Mouse (Mus musculus): ENCODE measurements at regions not wholly inside any gene's neighbourhood (a gene's known extent, or its start where the extent isn't known, plus 50 kb on each side); places are given as distances from the start of the nearest gene placed in this dataset.

- no peaks in the 10 kb centered on the region for H3K36me3 ChIP-seq (ENCODE audit: control insufficient read depth, insufficient read depth, low read length)
- 96% methylated on average over 6 of the region's 6 CpGs for WGBS
- H3K4me3 ChIP-seq (ENCODE audit: low read depth, low read length), result no peak overlapping the region
- no peak for ATAC-seq
- H3K4me1 ChIP-seq (ENCODE audit: control insufficient read depth, insufficient read depth, low read length), result no peaks in the 10 kb centered on the region
- no peak overlapping the region for H3K9ac ChIP-seq (ENCODE audit: low read length)
- no peaks in the 10 kb centered on the region for H3K9me3 ChIP-seq (replicated peaks; ENCODE audit: control insufficient read depth, low read length)
- H3K27ac ChIP-seq (ENCODE audit: low read depth, low read length), result no peak overlapping the region
- H3K4me2 ChIP-seq (ENCODE audit: low read length), result no peak overlapping the region
- no peak for DNase-seq (ENCODE audit: low spot score)
- H3K27me3 ChIP-seq (replicated peaks; ENCODE audit: control insufficient read depth, insufficient read depth, low read length), result no peaks in the 10 kb centered on the region
Observed at GRCm38 (mm10) chr9:79028234-79028633, 412.9 kb downstream of the Cd109 start.

DNA sequence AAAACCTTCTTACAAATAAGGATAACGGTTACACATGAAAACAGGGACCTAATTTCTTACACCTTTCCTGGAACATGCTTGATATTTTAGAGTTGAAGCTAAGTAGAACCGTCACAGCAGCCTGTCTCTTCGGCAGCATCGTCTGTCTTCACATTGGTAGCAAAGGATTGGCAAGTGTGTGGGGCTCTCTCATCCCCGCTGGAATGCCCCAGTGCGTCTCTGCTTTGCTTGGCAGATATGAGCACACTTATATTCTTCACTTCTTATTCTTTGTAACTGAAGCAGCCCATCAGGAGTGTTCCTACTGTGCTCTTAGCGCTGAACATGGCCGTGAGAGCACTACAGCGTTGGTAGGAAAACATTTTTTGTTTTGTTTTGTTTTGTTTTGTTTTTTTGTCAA is 414.1 kb downstream of the Cd109 start:
- Histone ChIP-seq H3K27ac (ENCODE audit: low read depth, low read length) (no peak overlapping the region), H3K9ac (ENCODE audit: low read length) (no peak overlapping the region), H3K9me3 (replicated peaks; ENCODE audit: control insufficient read depth, low read length) (no peaks in the 10 kb centered on the region), H3K4me1 (ENCODE audit: control insufficient read depth, insufficient read depth, low read length) (no peaks in the 10 kb centered on the region), H3K27me3 (replicated peaks; ENCODE audit: control insufficient read depth, insufficient read depth, low read length) (no peaks in the 10 kb centered on the region), H3K36me3 (ENCODE audit: control insufficient read depth, insufficient read depth, low read length) (no peaks in the 10 kb centered on the region), H3K4me2 (ENCODE audit: low read length) (no peak overlapping the region), H3K4me3 (ENCODE audit: low read depth, low read length) (no peak overlapping the region)
- WGBS, result 80% methylated on average over 9 of the region's 9 CpGs
- no peak for DNase-seq (ENCODE audit: low spot score)
- ATAC-seq, result no peak

- Histone ChIP-seq H3K4me1 (ENCODE audit: control insufficient read depth, insufficient read depth, low read length) (no peaks in the 10 kb centered on the region), H3K9ac (ENCODE audit: low read length) (no peak overlapping the region), H3K4me3 (ENCODE audit: low read depth, low read length) (no peak overlapping the region), H3K36me3 (ENCODE audit: control insufficient read depth, insufficient read depth, low read length) (no peaks in the 10 kb centered on the region), H3K9me3 (replicated peaks; ENCODE audit: control insufficient read depth, low read length) (no peaks in the 10 kb centered on the region), H3K27ac (ENCODE audit: low read depth, low read length) (no peak overlapping the region), H3K27me3 (replicated peaks; ENCODE audit: control insufficient read depth, insufficient read depth, low read length) (no peaks in the 10 kb centered on the region), H3K4me2 (ENCODE audit: low read length) (no peak overlapping the region)
- DNase-seq (ENCODE audit: low spot score) (no peak), ATAC-seq (no peak)
- 74% methylated on average over 2 of the region's 2 CpGs for WGBS
Observed at GRCm38 (mm10) chr9:79035677-79036076, 420.3 kb downstream of the Cd109 start.

- no peak overlapping the region for H3K4me3 ChIP-seq (ENCODE audit: low read depth, low read length)
- 84% methylated on average over 1 of the region's 1 CpGs for WGBS
- no peak overlapping the region for H3K4me2 ChIP-seq (ENCODE audit: low read length)
- no peak for ATAC-seq
- DNase-seq (ENCODE audit: low spot score), result no peak
- no peaks in the 10 kb centered on the region for H3K27me3 ChIP-seq (replicated peaks; ENCODE audit: control insufficient read depth, insufficient read depth, low read length)
- no peak overlapping the region for H3K27ac ChIP-seq (ENCODE audit: low read depth, low read length)
- no peaks in the 10 kb centered on the region for H3K36me3 ChIP-seq (ENCODE audit: control insufficient read depth, insufficient read depth, low read length)
- no peaks in the 10 kb centered on the region for H3K4me1 ChIP-seq (ENCODE audit: control insufficient read depth, insufficient read depth, low read length)
- H3K9ac ChIP-seq (ENCODE audit: low read length), result no peak overlapping the region
- no peaks in the 10 kb centered on the region for H3K9me3 ChIP-seq (replicated peaks; ENCODE audit: control insufficient read depth, low read length)
Observed at GRCm38 (mm10) chr9:79037054-79037453, 421.7 kb downstream of the Cd109 start.

DNA sequence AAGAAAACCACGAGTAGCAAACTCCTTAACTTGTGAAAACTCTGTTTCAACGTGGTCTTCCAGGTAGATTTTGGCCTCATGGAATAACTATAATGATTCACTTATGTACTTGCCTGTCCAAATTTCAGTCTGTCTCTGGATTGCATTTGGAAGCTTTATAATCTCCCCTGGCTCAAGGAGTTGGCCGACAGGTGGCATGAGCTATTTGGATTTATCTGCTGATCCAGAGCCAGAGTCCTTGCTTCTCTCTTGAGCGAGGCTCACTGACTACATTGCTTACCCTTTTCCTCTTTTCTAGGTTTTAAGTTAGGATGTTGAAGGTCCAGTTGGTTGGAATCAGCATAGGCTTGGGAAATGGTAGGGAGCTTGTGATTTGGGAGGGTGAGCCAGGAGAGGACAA is 423.6 kb downstream of the Cd109 start:
- Histone ChIP-seq H3K4me2 (ENCODE audit: low read length) (no peak overlapping the region), H3K9me3 (replicated peaks; ENCODE audit: control insufficient read depth, low read length) (no peaks in the 10 kb centered on the region), H3K9ac (ENCODE audit: low read length) (no peak overlapping the region), H3K27me3 (replicated peaks; ENCODE audit: control insufficient read depth, insufficient read depth, low read length) (no peaks in the 10 kb centered on the region), H3K36me3 (ENCODE audit: control insufficient read depth, insufficient read depth, low read length) (no peaks in the 10 kb centered on the region), H3K4me1 (ENCODE audit: control insufficient read depth, insufficient read depth, low read length) (no peaks in the 10 kb centered on the region), H3K27ac (ENCODE audit: low read depth, low read length) (no peak overlapping the region), H3K4me3 (ENCODE audit: low read depth, low read length) (no peak overlapping the region)
- ATAC-seq, result no peak
- WGBS, result 88% methylated on average over 4 of the region's 4 CpGs
- no peak for DNase-seq (ENCODE audit: low spot score)

DNA sequence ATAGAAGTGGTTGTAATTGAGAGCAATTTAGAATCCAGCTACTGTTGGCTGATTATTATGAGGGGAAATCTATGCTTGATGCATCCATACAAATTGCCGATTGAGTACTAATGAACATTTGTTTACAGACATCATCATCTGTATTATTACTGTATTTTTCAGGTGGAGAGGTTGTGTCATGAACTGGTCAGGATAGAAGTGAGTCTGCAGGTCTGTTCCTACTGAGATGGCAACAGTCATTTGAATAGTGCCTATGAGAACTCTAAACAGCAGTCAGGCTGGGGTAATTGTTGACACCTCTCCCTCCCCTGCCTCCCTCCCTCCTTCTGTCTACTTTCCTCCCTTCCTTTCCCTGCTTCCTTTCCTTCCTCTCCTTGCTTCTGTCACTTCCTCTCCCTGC is 429.0 kb downstream of the Cd109 start:
- H3K4me1 ChIP-seq (ENCODE audit: control insufficient read depth, insufficient read depth, low read length), result no peaks in the 10 kb centered on the region
- DNase-seq (ENCODE audit: low spot score) (no peak), ATAC-seq (peak; percentile 55; the same call in 1 of the 2 replicates)
- H3K36me3 ChIP-seq (ENCODE audit: control insufficient read depth, insufficient read depth, low read length), result no peaks in the 10 kb centered on the region
- 78% methylated on average over 1 of the region's 1 CpGs for WGBS
- H3K27ac ChIP-seq (ENCODE audit: low read depth, low read length), result no peak overlapping the region
- H3K4me2 ChIP-seq (ENCODE audit: low read length), result no peak overlapping the region
- no peaks in the 10 kb centered on the region for H3K27me3 ChIP-seq (replicated peaks; ENCODE audit: control insufficient read depth, insufficient read depth, low read length)
- no peaks in the 10 kb centered on the region for H3K9me3 ChIP-seq (replicated peaks; ENCODE audit: control insufficient read depth, low read length)
- no peak overlapping the region for H3K4me3 ChIP-seq (ENCODE audit: low read depth, low read length)
- H3K9ac ChIP-seq (ENCODE audit: low read length), result no peak overlapping the region

GRCm38 (mm10) chr9:79045314-79045713 is 430.0 kb downstream of the Cd109 start:
- Histone ChIP-seq H3K27me3 (replicated peaks; ENCODE audit: control insufficient read depth, insufficient read depth, low read length) (no peaks in the 10 kb centered on the region), H3K4me1 (ENCODE audit: control insufficient read depth, insufficient read depth, low read length) (no peaks in the 10 kb centered on the region), H3K36me3 (ENCODE audit: control insufficient read depth, insufficient read depth, low read length) (no peaks in the 10 kb centered on the region), H3K9me3 (replicated peaks; ENCODE audit: control insufficient read depth, low read length) (no peaks in the 10 kb centered on the region), H3K4me2 (ENCODE audit: low read length) (no peak overlapping the region), H3K4me3 (ENCODE audit: low read depth, low read length) (no peak overlapping the region), H3K27ac (ENCODE audit: low read depth, low read length) (no peak overlapping the region), H3K9ac (ENCODE audit: low read length) (no peak overlapping the region)
- peak; percentile 38 for DNase-seq (ENCODE audit: low spot score)
- WGBS, result 11% methylated on average over 2 of the region's 2 CpGs
- no peak for ATAC-seq

- DNase-seq (ENCODE audit: low spot score) (no peak), ATAC-seq (no peak)
- no peaks in the 10 kb centered on the region for H3K4me1 ChIP-seq (ENCODE audit: control insufficient read depth, insufficient read depth, low read length)
- H3K4me2 ChIP-seq (ENCODE audit: low read length), result no peak overlapping the region
- H3K9ac ChIP-seq (ENCODE audit: low read length), result no peak overlapping the region
- H3K4me3 ChIP-seq (ENCODE audit: low read depth, low read length), result no peak overlapping the region
- no peaks in the 10 kb centered on the region for H3K27me3 ChIP-seq (replicated peaks; ENCODE audit: control insufficient read depth, insufficient read depth, low read length)
- H3K27ac ChIP-seq (ENCODE audit: low read depth, low read length), result no peak overlapping the region
- no peaks in the 10 kb centered on the region for H3K9me3 ChIP-seq (replicated peaks; ENCODE audit: control insufficient read depth, low read length)
- H3K36me3 ChIP-seq (ENCODE audit: control insufficient read depth, insufficient read depth, low read length), result no peaks in the 10 kb centered on the region
- 88% methylated on average over 3 of the region's 3 CpGs for WGBS
Observed at GRCm38 (mm10) chr9:79071961-79072360, 456.6 kb downstream of the Cd109 start.

DNA sequence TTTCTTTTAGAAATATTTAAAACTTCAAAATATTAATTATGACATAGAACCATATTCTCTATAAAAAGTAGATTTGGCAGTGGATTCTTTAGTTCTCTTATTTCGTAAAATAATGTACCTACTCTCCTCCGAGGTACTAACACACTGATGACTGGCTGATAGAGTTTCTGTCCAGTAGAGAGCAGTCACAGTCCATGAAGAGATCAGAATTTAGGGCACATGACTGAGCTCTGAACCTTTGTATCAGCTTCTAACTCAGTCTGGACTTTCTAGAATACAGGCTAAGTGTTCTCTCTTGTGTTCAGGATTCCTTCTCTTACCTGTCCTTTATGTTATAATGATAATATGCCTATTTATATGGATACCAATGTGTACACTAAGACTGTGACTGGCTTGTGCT is 494.3 kb downstream of the Cd109 start:
- DNase-seq (ENCODE audit: low spot score) (peak; percentile 44), ATAC-seq (no peak)
- Histone ChIP-seq H3K27me3 (replicated peaks; ENCODE audit: control insufficient read depth, insufficient read depth, low read length) (no peaks in the 10 kb centered on the region), H3K27ac (ENCODE audit: low read depth, low read length) (no peak overlapping the region), H3K36me3 (ENCODE audit: control insufficient read depth, insufficient read depth, low read length) (no peaks in the 10 kb centered on the region), H3K9ac (ENCODE audit: low read length) (no peak overlapping the region), H3K9me3 (replicated peaks; ENCODE audit: control insufficient read depth, low read length) (no peaks in the 10 kb centered on the region), H3K4me1 (ENCODE audit: control insufficient read depth, insufficient read depth, low read length) (no peaks in the 10 kb centered on the region), H3K4me2 (ENCODE audit: low read length) (no peak overlapping the region), H3K4me3 (ENCODE audit: low read depth, low read length) (no peak overlapping the region)
- WGBS, result 81% methylated on average over 2 of the region's 2 CpGs

DNA sequence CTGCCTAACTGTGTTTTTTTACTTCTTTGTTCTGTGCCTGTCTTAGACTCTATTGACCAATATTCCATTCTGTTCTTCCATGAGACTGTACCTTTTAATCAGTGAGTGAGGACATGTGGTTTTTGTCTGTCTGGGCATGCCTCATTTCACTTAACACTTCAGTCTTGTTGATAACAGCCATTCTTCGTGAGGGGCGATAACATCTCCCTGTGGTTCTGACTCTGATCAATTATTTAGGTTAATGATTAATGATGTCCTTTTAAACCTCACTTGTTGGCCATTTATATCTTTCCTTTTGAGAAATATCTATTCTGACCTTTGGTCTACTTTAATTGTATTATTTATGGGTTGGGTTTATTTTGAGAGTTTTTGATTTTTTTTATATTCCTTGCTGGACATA is 496.0 kb downstream of the Cd109 start:
- Histone ChIP-seq H3K9me3 (replicated peaks; ENCODE audit: control insufficient read depth, low read length) (no peaks in the 10 kb centered on the region), H3K36me3 (ENCODE audit: control insufficient read depth, insufficient read depth, low read length) (no peaks in the 10 kb centered on the region), H3K27me3 (replicated peaks; ENCODE audit: control insufficient read depth, insufficient read depth, low read length) (no peaks in the 10 kb centered on the region), H3K4me3 (ENCODE audit: low read depth, low read length) (no peak overlapping the region), H3K9ac (ENCODE audit: low read length) (no peak overlapping the region), H3K4me1 (ENCODE audit: control insufficient read depth, insufficient read depth, low read length) (no peaks in the 10 kb centered on the region), H3K27ac (ENCODE audit: low read depth, low read length) (no peak overlapping the region), H3K4me2 (ENCODE audit: low read length) (no peak overlapping the region)
- 77% methylated on average over 2 of the region's 2 CpGs for WGBS
- ATAC-seq (no peak), DNase-seq (ENCODE audit: low spot score) (no peak)

Measured in forebrain, embryonic 14.5 days (tissue).